Mouse (Mus musculus): Measurements from ENCODE around the gene Pde4d.

- TF ChIP-seq CTCF (IDR thresholded peaks at IDR 0.05; ENCODE audit: low read depth) (no peak), EP300 (optimal IDR thresholded peaks at IDR 0.05) (no peak)
These were observed 1478.0 kb downstream of the Pde4d start for GRCm38 (mm10) chr13:109927782-109928181.

All from stomach, postnatal 0 days (tissue).